8 mouse cellular contexts compared by ENCODE assay signal in the genomic region with DNA sequence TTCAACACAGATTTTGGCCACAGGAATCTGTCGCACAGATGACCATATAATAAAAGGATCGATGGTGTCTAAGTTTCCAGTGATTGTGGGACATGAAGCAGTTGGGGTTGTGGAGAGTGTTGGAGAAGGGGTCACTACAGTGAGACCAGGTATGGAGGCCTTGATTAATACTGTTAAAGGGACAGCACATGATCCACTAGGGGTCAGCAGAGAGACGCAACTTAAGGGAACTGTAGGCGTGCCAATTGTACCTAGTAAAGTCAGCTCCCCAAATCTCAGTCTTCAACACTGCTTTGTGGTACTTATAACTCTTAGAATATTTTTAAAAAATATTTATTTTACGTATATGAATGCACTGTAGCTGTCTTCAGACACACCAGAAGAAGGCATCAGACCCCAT. TPM values are rescaled to one million over a fixed set of nuclear protein-coding genes. Genes with fewer than 3 reads are reported as not detected.
DNase-seq lines count a peak whose midpoint lies in the region; ATAC-seq lines count a peak whose summit lies in the region.

No protein-coding gene starts in this region.

- no peak overlapping the region for H3K4me3 ChIP-seq in forebrain, embryonic 15.5 days
- H3K4me3 ChIP-seq in intestine, embryonic 14.5 days (ENCODE audit: low read depth, low read length), result no peak overlapping the region
- H3K4me3 ChIP-seq in midbrain, embryonic 12.5 days, result no peak overlapping the region

- intact Hi-C loops in left cerebral cortex, postnatal 25 days (cut with DNase I), result loop anchor here (5.0 kb wide), 2 partner anchors 184 to 209 kb away; no protein-coding TSS in a partner anchor

- no peak overlapping the region for H3K27ac ChIP-seq in forebrain, embryonic 15.5 days (replicated peaks)
- no peak overlapping the region for H3K27ac ChIP-seq in intestine, embryonic 14.5 days (ENCODE audit: low read depth)
- no peak overlapping the region for H3K27ac ChIP-seq in midbrain, embryonic 12.5 days (replicated peaks)

- peak; percentile 43; the same call in 1 of the 2 replicates for ATAC-seq in forebrain, embryonic 15.5 days (replicated peaks)
- peak; percentile 80 for ATAC-seq in intestine, embryonic 14.5 days (replicated peaks; ENCODE audit: low FRiP score, low TSS enrichment, low read depth)
- peak; percentile 76 for ATAC-seq in midbrain, embryonic 12.5 days (ENCODE audit: low FRiP score, low read depth)

- DNase-seq in right cerebral cortex, adult 18-20 months, result peak; percentile 31
- no peak for DNase-seq in right cerebral cortex, postnatal 25 days
- peak; percentile 51 for DNase-seq in c-Kit-positive CD71-negative TER-119-negative erythroid progenitor cells, embryonic 14.5 days (ENCODE audit: low read depth)
- DNase-seq in intestine, embryonic 14.5 days (ENCODE audit: low spot score), result peak; percentile 69
- peak; percentile 23 to 52 for DNase-seq in left cerebral cortex, postnatal 25 days (ENCODE audit: low spot score in 2 of 2)
- peak; percentile 21 for DNase-seq in telencephalon, adult 2 months (ENCODE audit: low read depth, low spot score)

- no peak overlapping the region for H3K9ac ChIP-seq in forebrain, embryonic 15.5 days (replicated peaks)
- H3K9ac ChIP-seq in intestine, embryonic 14.5 days (ENCODE audit: low read length), result no peak overlapping the region
- no peak overlapping the region for H3K9ac ChIP-seq in midbrain, embryonic 12.5 days (replicated peaks)

- no peak overlapping the region for H3K4me2 ChIP-seq in forebrain, embryonic 15.5 days (replicated peaks)
- H3K4me2 ChIP-seq in intestine, embryonic 14.5 days (ENCODE audit: low read length), result no peak overlapping the region
- no peak overlapping the region for H3K4me2 ChIP-seq in midbrain, embryonic 12.5 days (replicated peaks)

- H3K27me3 ChIP-seq in forebrain, embryonic 15.5 days, result no peaks in the 10 kb centered on the region
- no peaks in the 10 kb centered on the region for H3K27me3 ChIP-seq in intestine, embryonic 14.5 days (replicated peaks; ENCODE audit: control insufficient read depth, insufficient read depth, low read length)
- no peaks in the 10 kb centered on the region for H3K27me3 ChIP-seq in midbrain, embryonic 12.5 days

- no peaks in the 10 kb centered on the region for H3K4me1 ChIP-seq in forebrain, embryonic 15.5 days
- no peaks in the 10 kb centered on the region for H3K4me1 ChIP-seq in intestine, embryonic 14.5 days (replicated peaks; ENCODE audit: control insufficient read depth, insufficient read depth, low read length)
- peaks cover 7% of the 10 kb centered on the region; the same call in 1 of the 2 replicates for H3K4me1 ChIP-seq in midbrain, embryonic 12.5 days

- H3K36me3 ChIP-seq in forebrain, embryonic 15.5 days, result no peaks in the 10 kb centered on the region
- H3K36me3 ChIP-seq in intestine, embryonic 14.5 days (ENCODE audit: control insufficient read depth, insufficient read depth, low read length), result no peaks in the 10 kb centered on the region
- no peaks in the 10 kb centered on the region for H3K36me3 ChIP-seq in midbrain, embryonic 12.5 days

- 52% methylated on average over 5 of the region's 5 CpGs for WGBS in forebrain, embryonic 15.5 days
- WGBS in intestine, embryonic 14.5 days, result 48% methylated on average over 5 of the region's 5 CpGs
- 59% methylated on average over 5 of the region's 5 CpGs for WGBS in midbrain, embryonic 12.5 days

- H3K9me3 ChIP-seq in forebrain, embryonic 15.5 days, result no peaks in the 10 kb centered on the region
- no peaks in the 10 kb centered on the region for H3K9me3 ChIP-seq in intestine, embryonic 14.5 days (ENCODE audit: control insufficient read depth, low read length)
- no peaks in the 10 kb centered on the region for H3K9me3 ChIP-seq in midbrain, embryonic 12.5 days

RNA-seq across cellular contexts. Expression of gene Adh7, which starts 5.4 kb away (rescaled TPM):
- 0.15 and 1.1 TPM in 2 replicates for polyA plus RNA-seq in forebrain, embryonic 15.5 days (2015; fragmentation: Nextera tagmentation; extraction: Ambion mirVana)
- not detected in 2 replicates for polyA plus RNA-seq in intestine, embryonic 14.5 days (2014; fragmentation: Nextera tagmentation; extraction: Ambion mirVana)
- not detected for total RNA-seq in left cerebral cortex, postnatal 25 days (2021)
- 0.47 and 0.50 TPM in 2 replicates for polyA plus RNA-seq in midbrain, embryonic 12.5 days (2016; fragmentation: Nextera tagmentation; extraction: Ambion mirVana)

RNA-seq across cellular contexts. Expression of gene 4930579F01Rik, which starts 29.3 kb away (rescaled TPM):
- polyA plus RNA-seq in forebrain, embryonic 15.5 days (2015; fragmentation: Nextera tagmentation; extraction: Ambion mirVana), result not detected in 2 replicates
- polyA plus RNA-seq in intestine, embryonic 14.5 days (2014; fragmentation: Nextera tagmentation; extraction: Ambion mirVana), result 0.30 TPM in 1 of 2 replicates, not detected in the other
- not detected for total RNA-seq in left cerebral cortex, postnatal 25 days (2021)
- 0.14 TPM in 1 of 2 replicates, not detected in the other for polyA plus RNA-seq in midbrain, embryonic 12.5 days (2016; fragmentation: Nextera tagmentation; extraction: Ambion mirVana)

RNA-seq across cellular contexts. Expression of gene Adh1, which starts 37.8 kb away (rescaled TPM):
- polyA plus RNA-seq in forebrain, embryonic 15.5 days (2015; fragmentation: Nextera tagmentation; extraction: Ambion mirVana), result 0.56 and 0.57 TPM in 2 replicates
- polyA plus RNA-seq in intestine, embryonic 14.5 days (2014; fragmentation: Nextera tagmentation; extraction: Ambion mirVana), result 14.9 and 22.9 TPM in 2 replicates
- total RNA-seq in left cerebral cortex, postnatal 25 days (2021), result under 1 TPM; 0.60 to 0.62 TPM
- polyA plus RNA-seq in midbrain, embryonic 12.5 days (2016; fragmentation: Nextera tagmentation; extraction: Ambion mirVana), result 0.16 and 0.34 TPM in 2 replicates

Comparison
In these comparisons a context has a peak if more than half of its experiments do, and no peak if none do; other contexts are left out.
1. RNA of gene Adh1, which starts 37.8 kb away (polyA plus RNA-seq): 14.9 to 22.9 TPM in intestine, embryonic 14.5 days; 0.56 to 0.57 TPM in forebrain, embryonic 15.5 days and 0.16 to 0.34 TPM in midbrain, embryonic 12.5 days; every median in the first group is over 10 times any median in the second.
2. Peak in every context shown above with its lines, with median percentiles within 50 percentile points of each other: ATAC-seq.